Mouse (Mus musculus): ENCODE results near the gene Izumo3. TPM values are rescaled to one million over a fixed set of nuclear protein-coding genes. Genes with fewer than 3 reads are reported as not detected.
"Not testable (repeated sequence)": the region's sequence is repeated elsewhere in the genome, so short reads cannot be mapped to it uniquely, and the experiment has no call there.

Izumo3 gene
- not detected in 2 replicates for polyA plus RNA-seq (2015; fragmentation: Nextera tagmentation; extraction: Ambion mirVana)

- H3K4me2 ChIP-seq (ENCODE audit: low read depth, low read length), result no peak within 1 kb of the TSS
- no peaks in the 10 kb centered on the region for H3K9me3 ChIP-seq (ENCODE audit: control insufficient read depth, low read length)
- H3K4me1 ChIP-seq (replicated peaks; ENCODE audit: control insufficient read depth, insufficient read depth, low read length), result no peaks in the 10 kb centered on the region
- H3K4me3 ChIP-seq (ENCODE audit: low read length), result no peak within 1 kb of the TSS
- no peak within 1 kb of the TSS for H3K9ac ChIP-seq (ENCODE audit: low read length)
- H3K36me3 ChIP-seq (ENCODE audit: control insufficient read depth, insufficient read depth, low read length), result no peaks in the 10 kb centered on the region
- H3K27ac ChIP-seq (ENCODE audit: low read length), result no peak within 1 kb of the TSS
- no peaks in the 10 kb centered on the region for H3K27me3 ChIP-seq (ENCODE audit: control insufficient read depth, insufficient read depth, low read depth, low read length)
- no peak for ATAC-seq (ENCODE audit: low read depth)
These were observed at the start of gene Izumo3 for GRCm38 (mm10) chr4:92147134-92147533. Izumo3 (minus strand) TSS chr4:92147234.

DNA sequence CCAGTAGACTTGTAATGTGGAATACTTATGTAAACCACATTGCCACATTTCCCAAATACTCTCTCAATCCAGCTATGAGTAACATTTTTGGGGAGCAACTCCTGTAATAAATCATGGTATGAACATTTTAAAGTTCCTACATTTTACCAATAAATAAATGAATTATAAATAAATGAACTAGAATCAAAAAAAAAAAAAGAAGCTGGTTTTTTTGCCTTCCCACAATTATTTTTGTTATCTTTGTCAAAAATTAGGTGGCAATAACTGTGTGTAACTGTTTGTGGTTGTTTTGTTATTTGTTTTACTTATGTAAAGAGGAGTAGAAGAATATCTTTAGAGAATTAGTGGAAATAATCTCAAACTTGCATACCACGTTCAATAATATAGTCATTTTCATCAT, 44.6 kb upstream of the Izumo3 start, which contains the start of gene Gm12666:
Gene Gm12666 (minus strand): TSS at position 101 of the 400 bp plus-strand sequence.
- WGBS, result 77% methylated on average over 1 of the region's 1 CpGs
- not testable (repeated sequence) for H3K4me3 ChIP-seq (ENCODE audit: low read length); H3K36me3 ChIP-seq (ENCODE audit: control insufficient read depth, insufficient read depth, low read length)

DNA sequence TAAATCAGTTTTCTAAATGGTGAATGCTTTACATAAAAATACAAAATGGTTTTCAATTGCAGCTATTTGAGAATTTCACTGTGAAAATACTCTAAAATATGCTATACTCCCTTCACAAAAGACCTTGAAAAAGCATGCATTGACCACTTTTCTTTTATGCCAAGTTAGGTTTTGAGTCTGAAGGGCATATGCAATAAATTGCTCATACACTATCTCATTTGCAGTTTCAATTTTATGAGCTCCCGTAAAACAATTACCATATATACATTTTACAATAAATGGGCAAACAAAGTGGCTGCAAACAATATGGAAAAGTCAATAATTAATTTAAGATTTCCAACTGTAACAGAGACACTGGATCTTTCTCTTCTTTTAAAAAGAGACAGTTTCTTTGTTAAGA, 5.6 kb upstream of the Izumo3 start:
- WGBS, result 81% methylated on average over 1 of the region's 1 CpGs
- no peak overlapping the region for H3K4me3 ChIP-seq (ENCODE audit: low read length)
- no peaks in the 10 kb centered on the region for H3K27me3 ChIP-seq (ENCODE audit: control insufficient read depth, insufficient read depth, low read depth, low read length)
- no peaks in the 10 kb centered on the region for H3K36me3 ChIP-seq (ENCODE audit: control insufficient read depth, insufficient read depth, low read length)
- no peak overlapping the region for H3K9ac ChIP-seq (ENCODE audit: low read length)
- no peak overlapping the region for H3K27ac ChIP-seq (ENCODE audit: low read length)
- no peak for ATAC-seq (ENCODE audit: low read depth)
- H3K9me3 ChIP-seq (ENCODE audit: control insufficient read depth, low read length), result no peaks in the 10 kb centered on the region
- no peaks in the 10 kb centered on the region for H3K4me1 ChIP-seq (replicated peaks; ENCODE audit: control insufficient read depth, insufficient read depth, low read length)
- no peak overlapping the region for H3K4me2 ChIP-seq (ENCODE audit: low read depth, low read length)

More for the DNA sequence above, 44.6 kb upstream of the Izumo3 start, which contains the start of gene Gm12666:
- H3K9me3 ChIP-seq (ENCODE audit: control insufficient read depth, low read length); H3K4me1 ChIP-seq (replicated peaks; ENCODE audit: control insufficient read depth, insufficient read depth, low read length); H3K27ac ChIP-seq (ENCODE audit: low read length); ATAC-seq (ENCODE audit: low read depth); H3K27me3 ChIP-seq (ENCODE audit: control insufficient read depth, insufficient read depth, low read depth, low read length); H3K4me2 ChIP-seq (ENCODE audit: low read depth, low read length); H3K9ac ChIP-seq (ENCODE audit: low read length): not testable (repeated sequence)

DNA sequence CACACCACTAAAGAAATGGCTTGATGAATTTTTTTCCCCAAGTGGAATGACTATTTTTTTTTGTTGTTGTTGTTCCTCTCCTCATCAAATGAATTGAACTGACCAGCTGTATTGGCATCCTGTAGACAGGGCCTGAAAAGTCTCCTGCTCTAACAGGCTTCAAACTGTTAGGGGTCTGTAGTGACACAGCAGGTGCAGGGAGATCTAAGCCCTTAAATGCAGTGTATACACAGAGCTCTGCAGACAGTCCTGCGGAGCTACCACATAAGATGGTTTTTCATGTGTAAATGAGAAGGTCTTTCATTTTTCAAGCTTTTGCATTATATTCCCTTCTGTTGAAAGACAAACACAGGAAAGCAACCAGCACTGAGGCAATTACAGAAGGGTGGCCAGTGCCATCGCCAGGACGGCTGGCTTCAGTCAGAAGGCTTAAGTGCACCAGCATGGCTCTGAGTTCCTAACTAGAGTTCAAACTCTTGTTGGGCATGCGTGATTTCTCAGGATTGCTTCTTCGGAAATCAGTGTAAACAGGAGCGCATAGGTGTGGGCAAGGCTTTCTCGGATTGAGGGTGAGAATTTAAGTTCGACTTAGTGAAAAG, 35.5 kb downstream of the Izumo3 start:
- no peaks in the 10 kb centered on the region for H3K9me3 ChIP-seq (ENCODE audit: control insufficient read depth, low read length)
- ATAC-seq (ENCODE audit: low read depth), result no peak
- no peaks in the 10 kb centered on the region for H3K36me3 ChIP-seq (ENCODE audit: control insufficient read depth, insufficient read depth, low read length)
- no peaks in the 10 kb centered on the region for H3K4me1 ChIP-seq (replicated peaks; ENCODE audit: control insufficient read depth, insufficient read depth, low read length)
- no peak overlapping the region for H3K4me3 ChIP-seq (ENCODE audit: low read length)
- H3K9ac ChIP-seq (ENCODE audit: low read length), result no peak overlapping the region
- no peak overlapping the region for H3K4me2 ChIP-seq (ENCODE audit: low read depth, low read length)
- H3K27me3 ChIP-seq (ENCODE audit: control insufficient read depth, insufficient read depth, low read depth, low read length), result no peaks in the 10 kb centered on the region
- H3K27ac ChIP-seq (ENCODE audit: low read length), result no peak overlapping the region
- WGBS, result 52% methylated on average over 8 of the region's 8 CpGs

- H3K4me1 ChIP-seq (replicated peaks; ENCODE audit: control insufficient read depth, insufficient read depth, low read length), result no peaks in the 10 kb centered on the region
- H3K36me3 ChIP-seq (ENCODE audit: control insufficient read depth, insufficient read depth, low read length), result no peaks in the 10 kb centered on the region
- H3K9ac ChIP-seq (ENCODE audit: low read length), result no peak overlapping the region
- no peaks in the 10 kb centered on the region for H3K27me3 ChIP-seq (ENCODE audit: control insufficient read depth, insufficient read depth, low read depth, low read length)
- no peak overlapping the region for H3K27ac ChIP-seq (ENCODE audit: low read length)
- H3K4me3 ChIP-seq (ENCODE audit: low read length), result no peak overlapping the region
- no peaks in the 10 kb centered on the region for H3K9me3 ChIP-seq (ENCODE audit: control insufficient read depth, low read length)
- WGBS, result 87% methylated on average over 4 of the region's 4 CpGs
- no peak overlapping the region for H3K4me2 ChIP-seq (ENCODE audit: low read depth, low read length)
- no peak for ATAC-seq (ENCODE audit: low read depth)
These were observed 49.6 kb downstream of the Izumo3 start for GRCm38 (mm10) chr4:92097386-92097785.

GRCm38 (mm10) chr4:92095951-92096350, 51.1 kb downstream of the Izumo3 start:
- Histone ChIP-seq H3K36me3 (ENCODE audit: control insufficient read depth, insufficient read depth, low read length) (no peaks in the 10 kb centered on the region), H3K27me3 (ENCODE audit: control insufficient read depth, insufficient read depth, low read depth, low read length) (no peaks in the 10 kb centered on the region), H3K9me3 (ENCODE audit: control insufficient read depth, low read length) (no peaks in the 10 kb centered on the region), H3K9ac (ENCODE audit: low read length) (no peak overlapping the region), H3K4me2 (ENCODE audit: low read depth, low read length) (no peak overlapping the region), H3K4me3 (ENCODE audit: low read length) (no peak overlapping the region), H3K27ac (ENCODE audit: low read length) (no peak overlapping the region), H3K4me1 (replicated peaks; ENCODE audit: control insufficient read depth, insufficient read depth, low read length) (no peaks in the 10 kb centered on the region)
- 39% methylated on average over 1 of the region's 1 CpGs for WGBS
- peak; percentile 60 for ATAC-seq (ENCODE audit: low read depth)

Other genes starting within 250 kb of the Izumo3 start
- not detected in 2 replicates for gene Gm12666, start 44.5 kb upstream of the Izumo3 start, polyA plus RNA-seq (2015; fragmentation: Nextera tagmentation; extraction: Ambion mirVana)

Measured in lung, embryonic 16.5 days (tissue).